Mouse (Mus musculus): ENCODE data around the gene Cipc. TPM values are rescaled to one million over a fixed set of nuclear protein-coding genes. Genes with fewer than 3 reads are reported as not detected.

Cipc gene
- polyA plus RNA-seq, 1 experiment from 2014 or later, result 37.9 TPM

- H3K9ac ChIP-seq (ENCODE audit: low read length), result no peak overlapping the region
- no peaks in the 10 kb centered on the region for H3K9me3 ChIP-seq (ENCODE audit: control insufficient read depth, low read length)
- 48% methylated on average over 16 of the region's 16 CpGs for WGBS
- ATAC-seq (ENCODE audit: low FRiP score), result no peak
- no peak overlapping the region for H3K27ac ChIP-seq (ENCODE audit: low read depth, low read length)
- H3K4me1 ChIP-seq (ENCODE audit: control insufficient read depth, insufficient read depth, low read length), result peaks cover 18% of the 10 kb centered on the region
- no peak for DNase-seq (ENCODE audit: low spot score, missing footprints)
- H3K4me2 ChIP-seq, result no peak overlapping the region
- peaks cover 62% of the 10 kb centered on the region for H3K27me3 ChIP-seq (ENCODE audit: control insufficient read depth, insufficient read depth, low read length)
- no peak overlapping the region for H3K4me3 ChIP-seq (ENCODE audit: low read depth, low read length)
- no peaks in the 10 kb centered on the region for H3K36me3 ChIP-seq (ENCODE audit: control insufficient read depth, insufficient read depth, low read length)
These were observed 41.4 kb downstream of the Cipc start for GRCm38 (mm10) chr12:86988227-86988626.

GRCm38 (mm10) chr12:86989378-86989777, 42.5 kb downstream of the Cipc start:
- ATAC-seq (ENCODE audit: low FRiP score) (0 out of 2 replicates have a peak, but pooled peaks have one; percentile 6), DNase-seq (ENCODE audit: low spot score, missing footprints) (no peak)
- no peaks in the 10 kb centered on the region for H3K36me3 ChIP-seq (ENCODE audit: control insufficient read depth, insufficient read depth, low read length)
- H3K9ac ChIP-seq (ENCODE audit: low read length), result no peak overlapping the region
- H3K27ac ChIP-seq (ENCODE audit: low read depth, low read length), result no peak overlapping the region
- peaks cover 14% of the 10 kb centered on the region for H3K4me1 ChIP-seq (ENCODE audit: control insufficient read depth, insufficient read depth, low read length)
- H3K27me3 ChIP-seq (ENCODE audit: control insufficient read depth, insufficient read depth, low read length), result peaks cover 51% of the 10 kb centered on the region
- no peaks in the 10 kb centered on the region for H3K9me3 ChIP-seq (ENCODE audit: control insufficient read depth, low read length)
- 8% methylated on average over 15 of the region's 15 CpGs for WGBS
- peak overlapping the region; percentile 82 for H3K4me2 ChIP-seq
- H3K4me3 ChIP-seq (ENCODE audit: low read depth, low read length), result 0 out of 2 replicates have a peak overlapping the region, but pooled peaks have one; percentile 55

GRCm38 (mm10) chr12:86989890-86990754, 43.3 kb downstream of the Cipc start, which contains the start of gene Zdhhc22:
Gene Zdhhc22, minus strand, starts transcription at chr12:86990430.
- peak; percentile 95 for DNase-seq (ENCODE audit: low spot score, missing footprints)
- Histone ChIP-seq H3K4me3 (ENCODE audit: low read depth, low read length) (peak within 1 kb of the TSS; percentile 55), H3K9me3 (ENCODE audit: control insufficient read depth, low read length) (no peaks in the 10 kb centered on the region), H3K9ac (ENCODE audit: low read length) (peak within 1 kb of the TSS; percentile 69), H3K27ac (ENCODE audit: low read depth, low read length) (no peak within 1 kb of the TSS), H3K27me3 (ENCODE audit: control insufficient read depth, insufficient read depth, low read length) (peaks cover 45% of the 10 kb centered on the region), H3K36me3 (ENCODE audit: control insufficient read depth, insufficient read depth, low read length) (no peaks in the 10 kb centered on the region), H3K4me1 (ENCODE audit: control insufficient read depth, insufficient read depth, low read length) (peaks cover 14% of the 10 kb centered on the region), H3K4me2 (peak within 1 kb of the TSS; percentile 82)
- peak; percentile 83 for ATAC-seq (ENCODE audit: low FRiP score)
- 2% methylated on average over 36 of the region's 68 CpGs for WGBS

- Histone ChIP-seq H3K4me3 (ENCODE audit: low read depth, low read length) (peak overlapping the region; percentile 55), H3K4me1 (ENCODE audit: control insufficient read depth, insufficient read depth, low read length) (peaks cover 14% of the 10 kb centered on the region), H3K9ac (ENCODE audit: low read length) (peak overlapping the region; percentile 69), H3K36me3 (ENCODE audit: control insufficient read depth, insufficient read depth, low read length) (no peaks in the 10 kb centered on the region), H3K4me2 (peak overlapping the region; percentile 82), H3K9me3 (ENCODE audit: control insufficient read depth, low read length) (no peaks in the 10 kb centered on the region), H3K27me3 (ENCODE audit: control insufficient read depth, insufficient read depth, low read length) (peaks cover 40% of the 10 kb centered on the region), H3K27ac (ENCODE audit: low read depth, low read length) (no peak overlapping the region)
- DNase-seq (ENCODE audit: low spot score, missing footprints), result peak; percentile 84
- no peak; the same call in 1 of the 2 replicates for ATAC-seq (ENCODE audit: low FRiP score)
- WGBS, result 38% methylated on average over 2 of the region's 2 CpGs
These were observed 43.9 kb downstream of the Cipc start for GRCm38 (mm10) chr12:86990755-86991110.

- no peak for ATAC-seq (ENCODE audit: low FRiP score)
- H3K4me2 ChIP-seq, result no peak overlapping the region
- DNase-seq (ENCODE audit: low spot score, missing footprints), result peak; percentile 79
- no peak overlapping the region for H3K27ac ChIP-seq (ENCODE audit: low read depth, low read length)
- H3K4me3 ChIP-seq (ENCODE audit: low read depth, low read length), result no peak overlapping the region
- WGBS, result 39% methylated on average over 4 of the region's 4 CpGs
- no peaks in the 10 kb centered on the region for H3K36me3 ChIP-seq (ENCODE audit: control insufficient read depth, insufficient read depth, low read length)
- no peak overlapping the region for H3K9ac ChIP-seq (ENCODE audit: low read length)
- no peaks in the 10 kb centered on the region for H3K9me3 ChIP-seq (ENCODE audit: control insufficient read depth, low read length)
- peaks cover 24% of the 10 kb centered on the region for H3K27me3 ChIP-seq (ENCODE audit: control insufficient read depth, insufficient read depth, low read length)
- H3K4me1 ChIP-seq (ENCODE audit: control insufficient read depth, insufficient read depth, low read length), result peaks cover 13% of the 10 kb centered on the region
These were observed 47.3 kb downstream of the Cipc start for GRCm38 (mm10) chr12:86994166-86994565.

GRCm38 (mm10) chr12:86994776-86995175, 47.9 kb downstream of the Cipc start:
- WGBS, result 58% methylated on average over 3 of the region's 3 CpGs
- Histone ChIP-seq H3K27me3 (ENCODE audit: control insufficient read depth, insufficient read depth, low read length) (peaks cover 18% of the 10 kb centered on the region), H3K9me3 (ENCODE audit: control insufficient read depth, low read length) (no peaks in the 10 kb centered on the region), H3K9ac (ENCODE audit: low read length) (no peak overlapping the region), H3K36me3 (ENCODE audit: control insufficient read depth, insufficient read depth, low read length) (no peaks in the 10 kb centered on the region), H3K4me1 (ENCODE audit: control insufficient read depth, insufficient read depth, low read length) (peaks cover 9% of the 10 kb centered on the region), H3K27ac (ENCODE audit: low read depth, low read length) (no peak overlapping the region), H3K4me3 (ENCODE audit: low read depth, low read length) (no peak overlapping the region), H3K4me2 (no peak overlapping the region)
- ATAC-seq (ENCODE audit: low FRiP score) (no peak), DNase-seq (ENCODE audit: low spot score, missing footprints) (peak; percentile 75)

GRCm38 (mm10) chr12:86995931-86996330, 49.1 kb downstream of the Cipc start:
- 78% methylated on average over 6 of the region's 6 CpGs for WGBS
- Histone ChIP-seq H3K27me3 (ENCODE audit: control insufficient read depth, insufficient read depth, low read length) (peaks cover 6% of the 10 kb centered on the region), H3K4me3 (ENCODE audit: low read depth, low read length) (no peak overlapping the region), H3K4me2 (no peak overlapping the region), H3K36me3 (ENCODE audit: control insufficient read depth, insufficient read depth, low read length) (no peaks in the 10 kb centered on the region), H3K9me3 (ENCODE audit: control insufficient read depth, low read length) (no peaks in the 10 kb centered on the region), H3K27ac (ENCODE audit: low read depth, low read length) (no peak overlapping the region), H3K9ac (ENCODE audit: low read length) (no peak overlapping the region), H3K4me1 (ENCODE audit: control insufficient read depth, insufficient read depth, low read length) (peaks cover 2% of the 10 kb centered on the region; the same call in 1 of the 2 replicates)
- ATAC-seq (ENCODE audit: low FRiP score) (no peak), DNase-seq (ENCODE audit: low spot score, missing footprints) (peak; percentile 31)

GRCm38 (mm10) chr12:86998699-86999098, 51.9 kb downstream of the Cipc start:
- Histone ChIP-seq H3K36me3 (ENCODE audit: control insufficient read depth, insufficient read depth, low read length) (no peaks in the 10 kb centered on the region), H3K27me3 (ENCODE audit: control insufficient read depth, insufficient read depth, low read length) (no peaks in the 10 kb centered on the region), H3K4me2 (no peak overlapping the region), H3K9me3 (ENCODE audit: control insufficient read depth, low read length) (no peaks in the 10 kb centered on the region), H3K27ac (ENCODE audit: low read depth, low read length) (no peak overlapping the region), H3K4me3 (ENCODE audit: low read depth, low read length) (no peak overlapping the region), H3K4me1 (ENCODE audit: control insufficient read depth, insufficient read depth, low read length) (no peaks in the 10 kb centered on the region), H3K9ac (ENCODE audit: low read length) (no peak overlapping the region)
- WGBS, result 81% methylated on average over 4 of the region's 4 CpGs
- no peak for ATAC-seq (ENCODE audit: low FRiP score)
- DNase-seq (ENCODE audit: low spot score, missing footprints), result peak; percentile 79

- Histone ChIP-seq H3K27ac (ENCODE audit: low read depth, low read length) (no peak overlapping the region), H3K4me3 (ENCODE audit: low read depth, low read length) (no peak overlapping the region), H3K4me2 (no peak overlapping the region), H3K9ac (ENCODE audit: low read length) (no peak overlapping the region), H3K27me3 (ENCODE audit: control insufficient read depth, insufficient read depth, low read length) (no peaks in the 10 kb centered on the region), H3K36me3 (ENCODE audit: control insufficient read depth, insufficient read depth, low read length) (no peaks in the 10 kb centered on the region), H3K9me3 (ENCODE audit: control insufficient read depth, low read length) (no peaks in the 10 kb centered on the region), H3K4me1 (ENCODE audit: control insufficient read depth, insufficient read depth, low read length) (no peaks in the 10 kb centered on the region)
- ATAC-seq (ENCODE audit: low FRiP score) (no peak), DNase-seq (ENCODE audit: low spot score, missing footprints) (peak; percentile 78)
- 77% methylated on average over 10 of the region's 10 CpGs for WGBS
These were observed 52.5 kb downstream of the Cipc start for GRCm38 (mm10) chr12:86999283-86999820.

All from midbrain, embryonic 11.5 days (tissue).